Mouse (Mus musculus): ENCODE measurements around the gene Adamts12. TPM values are rescaled to one million over a fixed set of nuclear protein-coding genes. Genes with fewer than 3 reads are reported as not detected.

Adamts12 gene
- total RNA-seq, 2 experiments from 2014 or later, result 38.0 to 39.4 TPM

DNA sequence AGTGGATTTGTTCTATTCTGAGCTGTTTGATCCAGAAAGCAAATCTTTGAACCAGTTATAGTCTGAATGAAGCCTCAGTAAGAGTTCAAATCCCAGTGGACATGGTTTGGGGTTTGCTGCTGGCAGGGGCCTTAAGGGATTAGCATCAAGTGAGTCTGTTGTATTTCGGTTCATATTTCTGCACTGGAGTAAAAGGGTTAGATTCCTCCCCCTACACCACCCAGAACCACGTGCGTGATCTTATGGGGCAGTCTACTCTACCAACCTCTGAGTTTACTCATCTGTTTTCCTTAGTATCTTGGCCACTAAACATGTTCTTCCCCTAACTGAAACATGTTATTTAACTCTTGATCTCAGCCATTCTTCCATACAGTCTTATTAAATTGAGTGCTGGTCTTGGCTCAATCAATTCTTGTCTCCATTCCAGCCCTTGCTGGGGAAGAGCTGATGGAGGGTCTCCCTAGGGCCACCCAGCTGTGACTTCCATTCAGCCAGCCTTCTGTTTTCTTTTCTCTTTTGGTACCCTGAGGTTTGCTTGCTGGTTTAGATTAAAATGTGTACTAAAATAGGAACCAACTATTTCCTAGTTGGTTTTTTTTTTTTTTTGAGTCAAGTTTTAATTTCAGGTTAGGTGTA is 11.3 kb downstream of the Adamts12 start:
- no peak for DNase-seq (ENCODE audit: low spot score in 2 of 2)

DNA sequence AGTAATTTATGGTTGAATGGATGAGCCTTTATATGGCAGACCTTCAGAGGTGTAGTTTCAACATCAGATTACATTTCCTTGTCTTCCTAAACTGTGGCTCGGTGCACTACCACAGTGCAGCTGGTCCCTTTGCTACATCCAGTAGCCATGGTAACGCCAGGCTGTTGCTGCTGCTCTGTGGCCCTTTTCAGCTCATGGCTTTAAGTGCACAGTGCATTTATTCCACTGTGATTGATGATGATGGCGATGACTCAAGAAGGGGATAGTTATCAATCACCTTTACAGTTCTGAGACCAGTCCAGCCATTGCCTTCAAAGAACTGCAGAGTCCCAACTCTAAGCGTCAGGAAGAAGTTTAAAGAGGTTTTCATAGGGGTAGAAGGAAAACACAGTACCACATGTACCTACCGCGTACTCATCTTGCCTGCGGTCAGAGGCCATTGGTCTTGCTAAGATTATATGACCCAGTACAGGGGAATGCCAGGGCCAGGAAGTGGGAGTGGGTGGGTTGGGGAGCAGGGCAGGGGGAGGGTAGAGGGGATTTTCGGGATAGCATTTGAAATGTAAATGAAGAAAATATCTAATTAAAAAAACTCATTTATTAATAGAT is 18.5 kb downstream of the Adamts12 start:
- DNase-seq (ENCODE audit: low spot score in 2 of 2), result no peak

DNA sequence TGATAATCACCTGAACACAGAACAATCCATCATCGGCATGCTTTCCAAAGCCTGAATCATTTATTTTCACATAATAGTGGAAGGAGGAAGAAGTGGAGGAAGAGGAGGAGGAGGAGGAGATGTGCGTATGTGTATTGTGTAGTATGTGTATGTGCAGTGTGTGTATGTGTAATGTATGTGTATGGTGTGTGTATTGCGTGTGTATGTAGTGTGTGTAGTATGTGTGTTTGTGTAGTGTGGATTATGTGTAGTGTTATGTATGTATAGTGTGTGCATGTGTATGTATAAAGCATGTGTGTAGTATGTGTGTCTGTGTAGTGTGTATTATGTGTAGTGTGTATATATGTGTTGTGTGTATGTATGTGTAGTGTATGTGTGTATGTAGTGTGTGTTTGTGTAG is 19.1 kb downstream of the Adamts12 start:
- no peak for DNase-seq (ENCODE audit: low spot score in 2 of 2)

DNA sequence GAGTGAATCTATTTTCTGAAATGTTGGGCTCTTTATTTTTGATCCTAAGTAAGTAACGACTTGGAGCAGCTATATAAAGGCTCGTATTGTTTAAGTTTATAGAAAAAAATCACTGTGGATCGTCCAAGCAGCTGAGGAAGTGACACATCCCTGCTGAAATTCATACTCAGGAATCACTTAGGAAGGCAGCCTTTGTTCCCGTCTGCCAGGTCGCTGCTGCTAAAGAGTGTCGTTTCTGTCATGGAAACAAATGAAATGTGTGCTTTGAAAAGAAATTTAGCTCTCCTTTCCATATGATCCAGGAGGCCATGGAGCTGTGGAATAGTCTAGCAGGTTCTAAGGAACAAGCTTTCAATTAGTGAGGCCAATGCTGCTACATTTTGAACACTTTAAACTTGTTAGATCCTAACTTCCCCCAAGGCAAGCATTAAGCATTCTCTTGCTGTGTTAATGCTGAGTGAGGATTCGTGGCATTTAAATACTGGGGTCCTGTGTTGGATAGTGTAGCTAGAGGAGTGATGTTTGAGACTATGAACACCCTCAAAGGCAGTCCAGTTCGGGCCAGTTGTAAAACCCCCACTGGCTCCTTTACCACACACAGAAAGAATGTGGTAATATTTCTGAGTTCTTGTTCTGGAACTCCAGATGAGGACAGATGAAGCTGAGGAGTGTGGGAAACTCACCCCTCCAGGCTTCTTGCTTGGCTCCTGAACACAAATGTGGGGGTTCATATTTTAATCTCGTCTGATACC is 19.8 kb downstream of the Adamts12 start:
- no peak for DNase-seq (ENCODE audit: low spot score in 2 of 2)

DNA sequence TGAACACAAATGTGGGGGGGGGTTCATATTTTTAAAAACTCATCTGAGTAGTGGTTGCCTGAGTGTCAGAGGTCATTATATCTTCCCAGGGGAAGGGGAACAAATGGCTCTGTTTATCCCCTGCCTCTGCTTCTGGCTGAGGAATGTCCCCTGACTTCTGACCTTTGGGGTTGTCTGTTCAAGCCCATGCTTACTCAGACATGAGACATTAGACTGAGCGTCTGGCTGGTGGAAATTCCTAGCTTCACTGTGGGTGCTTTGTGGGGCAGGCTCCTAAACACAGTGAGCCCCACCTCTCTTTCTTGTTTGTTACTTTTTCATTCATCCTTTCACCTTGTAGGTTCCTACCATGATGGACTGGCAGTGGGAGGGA is 20.4 kb downstream of the Adamts12 start:
- DNase-seq (ENCODE audit: low spot score in 2 of 2), result no peak

DNA sequence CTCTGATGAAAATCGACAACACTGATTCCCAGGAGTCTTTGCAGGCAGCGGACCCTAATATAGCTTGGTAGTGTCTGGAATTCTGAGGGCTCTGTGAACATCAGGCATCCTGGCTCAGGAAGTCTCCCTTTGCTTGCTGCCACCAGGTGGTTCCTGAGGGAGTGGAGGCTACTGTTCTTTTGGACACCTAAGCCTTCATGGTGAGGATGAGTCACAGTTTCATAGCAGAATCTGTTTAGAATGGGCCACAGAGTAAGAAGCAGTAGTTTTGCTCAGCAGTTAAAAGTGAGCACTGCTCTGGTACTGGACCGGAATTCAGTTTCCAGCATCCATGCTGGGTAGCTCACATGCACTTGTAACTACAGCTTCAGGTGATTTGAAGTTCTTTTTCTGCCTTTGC is 24.9 kb downstream of the Adamts12 start:
- DNase-seq (ENCODE audit: low spot score in 2 of 2), result no peak

DNA sequence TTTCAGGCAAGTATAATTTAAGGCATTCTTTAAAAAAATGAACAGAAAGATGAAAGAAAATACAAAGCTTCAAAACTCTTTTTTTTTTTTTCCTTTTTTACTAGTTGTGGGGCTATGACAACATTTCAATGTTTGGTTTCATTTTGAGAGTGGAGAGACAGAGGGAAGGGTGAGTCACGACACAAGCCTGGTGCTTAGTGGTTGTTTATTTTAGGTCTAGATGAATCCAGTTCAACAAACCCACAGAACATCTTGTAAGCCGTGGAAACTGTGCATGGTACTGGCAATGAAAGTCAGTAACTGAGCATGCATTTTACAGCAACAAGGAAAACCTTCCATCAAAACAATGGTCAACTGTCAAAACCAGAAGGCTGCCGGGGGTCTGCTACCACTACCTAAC is 31.0 kb downstream of the Adamts12 start:
- DNase-seq (ENCODE audit: low spot score in 2 of 2), result no peak

DNA sequence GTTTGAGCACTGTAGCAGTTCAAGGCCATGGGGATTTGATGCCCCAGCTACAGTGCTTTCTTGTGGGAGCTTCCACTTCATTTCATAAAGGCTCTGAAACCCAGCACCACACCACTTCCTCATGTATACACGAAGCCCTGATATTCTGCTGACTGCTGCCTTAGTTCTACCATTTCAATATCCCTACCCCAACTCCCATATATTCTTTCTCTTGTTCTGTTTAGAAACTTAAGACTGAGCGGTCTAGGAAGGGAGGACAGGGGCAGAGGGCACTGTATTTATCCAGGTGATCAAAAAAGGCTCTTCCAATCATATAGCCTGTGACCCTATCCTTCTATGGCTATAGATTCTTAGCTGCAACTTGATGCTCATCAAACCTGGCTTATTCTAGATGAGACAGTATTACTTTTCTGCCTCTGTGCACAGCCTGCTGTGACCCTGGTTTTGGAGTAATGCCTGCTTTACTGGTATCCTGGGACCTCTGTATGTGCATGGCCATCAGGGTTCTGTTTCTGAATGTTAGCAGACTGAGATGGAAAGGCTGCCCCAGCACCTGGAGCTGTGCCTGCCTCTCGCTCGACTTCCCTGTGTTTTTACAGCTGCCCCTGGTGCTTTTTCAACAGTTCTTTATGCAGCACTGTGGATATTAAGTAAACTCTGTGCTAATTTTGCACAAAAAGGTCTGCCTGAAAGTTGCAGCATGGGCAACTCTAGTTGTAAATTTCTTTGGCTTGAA is 33.5 kb downstream of the Adamts12 start:
- DNase-seq (ENCODE audit: low spot score in 2 of 2), result no peak

DNA sequence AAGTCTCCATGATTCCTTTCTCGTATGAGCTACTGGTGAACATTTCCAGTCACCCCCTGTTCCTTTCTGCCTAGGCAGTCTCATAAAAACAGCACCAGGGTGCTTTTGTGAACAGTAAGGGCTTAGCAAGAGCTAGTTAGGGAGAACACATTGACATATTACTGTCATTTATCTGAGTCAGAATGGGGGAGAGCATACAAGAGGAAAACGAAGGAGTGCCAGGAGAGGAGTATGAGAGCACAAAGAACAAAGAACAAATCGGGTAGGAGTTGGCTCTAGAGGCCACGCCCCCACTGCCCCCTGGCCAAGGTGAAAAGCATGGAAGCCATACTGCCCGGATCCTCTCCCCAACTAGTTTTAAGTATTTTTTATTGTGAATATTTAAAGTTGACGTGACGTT is 34.4 kb downstream of the Adamts12 start:
- DNase-seq (ENCODE audit: low spot score in 2 of 2), result no peak

DNA sequence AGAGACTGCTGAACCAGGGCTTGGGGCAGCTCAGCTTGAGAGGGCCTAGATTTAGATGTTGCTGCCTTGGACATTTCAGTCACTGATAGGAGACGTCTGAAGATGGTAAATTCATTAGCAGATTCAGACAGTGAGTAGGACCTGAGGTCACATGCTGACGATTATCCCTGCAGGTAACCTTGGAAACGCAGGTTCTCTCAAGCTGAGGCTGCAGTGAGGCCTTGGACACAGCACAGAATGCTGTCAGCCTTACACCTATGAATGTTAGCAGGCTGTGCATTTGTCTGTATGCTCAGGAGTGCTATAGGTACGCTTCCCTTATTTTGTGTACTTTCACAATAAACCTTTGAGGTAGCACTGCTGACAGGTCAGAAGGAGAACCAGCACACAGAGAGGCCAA is 36.3 kb downstream of the Adamts12 start:
- no peak for DNase-seq (ENCODE audit: low spot score in 2 of 2)

DNA sequence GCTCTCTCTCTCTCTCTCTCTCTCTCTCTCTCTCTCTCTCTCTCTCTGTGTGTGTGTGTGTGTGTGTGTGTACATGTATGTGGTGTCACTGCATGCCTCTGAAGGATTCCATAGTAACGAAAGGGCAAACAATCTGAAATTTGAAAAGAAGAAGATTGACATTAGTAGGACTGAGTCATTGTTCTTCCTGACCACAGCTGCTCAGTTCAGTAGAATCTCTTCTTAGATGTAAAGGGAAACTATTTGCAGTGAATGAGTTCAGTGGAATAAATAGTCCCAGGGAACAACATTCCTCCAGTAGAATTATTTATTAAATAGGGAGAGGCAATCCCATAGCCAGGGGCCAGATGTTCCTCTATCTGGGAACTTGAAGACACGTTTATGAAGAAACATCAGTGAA is 40.5 kb downstream of the Adamts12 start:
- no peak for DNase-seq (ENCODE audit: low spot score in 2 of 2)

DNA sequence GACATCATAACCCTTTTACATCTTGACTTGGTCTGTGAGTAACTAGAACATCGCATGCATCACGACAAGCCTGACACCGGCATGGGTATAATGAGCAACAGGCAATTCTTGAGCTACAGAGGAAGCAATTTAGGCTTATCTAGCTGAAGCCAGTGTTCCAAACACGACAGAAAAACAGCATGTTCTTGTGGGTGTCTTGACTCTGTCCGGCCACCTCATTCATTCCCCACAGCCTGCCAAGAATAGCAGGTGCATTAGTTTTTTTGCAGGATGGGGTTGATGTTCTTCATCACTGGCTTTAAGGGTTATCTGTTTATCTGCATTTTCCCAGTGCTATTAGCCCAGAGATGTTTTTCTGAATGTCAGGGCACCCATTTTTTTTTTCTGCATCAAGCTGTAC is 42.8 kb downstream of the Adamts12 start:
- no peak for DNase-seq (ENCODE audit: low spot score in 2 of 2)

DNA sequence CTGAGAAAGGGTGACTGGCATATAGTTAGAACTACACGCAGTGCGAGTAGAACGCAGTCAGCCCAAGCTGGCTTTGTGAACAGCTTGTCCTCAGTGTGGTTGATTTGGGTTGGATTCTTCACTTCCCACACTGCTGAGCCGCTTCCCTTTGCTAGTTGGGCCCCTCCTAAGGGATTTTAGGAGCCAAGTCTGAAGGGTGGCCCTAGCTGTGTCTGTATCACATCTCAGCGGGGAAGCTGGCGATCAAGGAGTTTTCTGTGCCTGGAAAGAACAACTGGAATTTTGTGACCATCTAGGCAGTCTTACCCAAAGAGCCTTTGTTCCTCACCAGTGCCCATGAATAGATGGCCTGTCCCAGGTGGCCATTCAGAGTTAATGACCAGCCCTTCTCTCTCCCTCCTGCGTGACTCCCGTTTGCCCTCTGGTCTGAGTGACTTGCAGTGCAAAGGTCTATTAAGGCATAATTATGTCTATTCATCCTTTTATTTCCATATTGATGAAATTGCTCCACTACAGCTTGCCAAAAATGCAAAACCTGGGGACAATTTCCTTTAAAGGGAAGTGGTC is 50.1 kb downstream of the Adamts12 start:
- DNase-seq (ENCODE audit: low spot score in 2 of 2), result no peak

DNA sequence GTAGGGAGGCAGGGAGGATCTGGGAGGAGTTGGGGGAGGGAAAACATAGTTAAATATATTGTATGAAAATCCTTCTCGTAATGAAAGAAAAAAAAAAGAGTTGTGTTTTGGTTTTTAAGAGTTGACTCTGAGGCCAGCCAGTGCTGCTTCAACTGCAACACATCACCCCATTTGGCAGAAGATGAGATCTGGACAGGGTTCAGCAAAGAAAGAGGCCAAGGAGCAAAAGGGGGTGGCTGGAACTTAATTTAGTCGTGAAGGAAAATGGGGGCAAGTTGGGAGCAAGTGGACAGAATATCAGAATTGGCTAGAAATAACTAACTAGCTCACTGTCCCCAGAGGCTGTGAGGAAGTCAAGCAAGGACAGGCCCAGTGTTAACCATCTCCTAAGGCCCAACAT is 51.7 kb downstream of the Adamts12 start:
- peak in 1 of 2 experiments; percentile 51 for DNase-seq (ENCODE audit: low spot score in 2 of 2)

DNA sequence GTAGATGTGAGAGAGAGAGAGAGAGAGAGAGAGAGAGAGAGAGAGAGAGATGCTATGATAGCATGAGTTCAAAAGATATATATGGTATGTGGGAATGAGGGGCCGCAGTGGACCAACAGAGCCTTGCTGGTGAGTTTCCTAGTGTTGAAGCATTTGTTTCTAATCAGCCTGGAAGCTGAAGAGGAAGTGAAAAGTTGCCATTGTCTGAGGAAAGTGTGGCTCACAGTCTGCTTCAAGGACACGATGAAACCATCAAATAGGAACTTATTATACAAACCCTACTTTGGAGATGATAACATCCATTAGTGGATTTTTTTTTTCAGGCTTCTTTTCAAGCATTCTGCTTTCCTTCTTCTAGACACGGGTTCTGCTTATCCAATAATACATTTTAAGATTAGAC is 52.3 kb downstream of the Adamts12 start:
- no peak for DNase-seq (ENCODE audit: low spot score in 2 of 2)

DNA sequence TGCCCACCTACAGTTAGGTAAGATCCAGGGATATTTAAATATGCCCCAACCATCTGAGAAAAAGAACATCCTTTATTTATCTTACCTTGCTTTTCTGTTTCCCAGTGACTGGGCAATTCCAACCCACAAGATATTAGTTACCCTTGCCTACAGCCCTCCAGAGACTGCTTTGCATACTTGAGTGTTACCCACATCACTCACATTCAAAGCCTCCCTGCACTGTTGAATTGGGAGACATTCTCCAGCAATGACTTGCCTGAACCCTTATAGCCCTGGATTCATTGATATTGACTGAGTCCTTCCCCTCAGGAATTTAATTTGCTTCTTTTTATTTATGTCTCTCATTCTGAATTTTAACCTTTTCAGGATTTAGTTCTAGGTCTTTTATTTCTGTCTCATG is 53.8 kb downstream of the Adamts12 start:
- no peak for DNase-seq (ENCODE audit: low spot score in 2 of 2)

DNA sequence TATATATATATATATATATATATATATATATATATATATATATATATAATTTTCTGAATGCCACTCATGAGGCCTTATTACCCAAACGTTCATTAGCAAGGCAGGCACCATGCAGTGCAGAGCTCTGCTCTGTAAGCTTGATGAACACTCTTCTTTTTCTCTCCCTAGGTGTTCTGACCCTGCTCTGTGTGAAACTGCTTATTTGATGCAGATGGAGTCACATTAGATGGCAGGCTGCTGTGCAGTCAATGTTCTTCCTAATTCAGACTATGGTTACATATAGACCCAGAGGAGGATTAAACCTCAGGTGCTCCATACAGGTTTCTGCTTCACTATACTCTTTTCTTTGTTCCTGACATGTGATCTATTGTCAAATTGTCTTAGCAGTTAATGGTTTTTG is 57.1 kb downstream of the Adamts12 start:
- DNase-seq (ENCODE audit: low spot score in 2 of 2), result no peak

DNA sequence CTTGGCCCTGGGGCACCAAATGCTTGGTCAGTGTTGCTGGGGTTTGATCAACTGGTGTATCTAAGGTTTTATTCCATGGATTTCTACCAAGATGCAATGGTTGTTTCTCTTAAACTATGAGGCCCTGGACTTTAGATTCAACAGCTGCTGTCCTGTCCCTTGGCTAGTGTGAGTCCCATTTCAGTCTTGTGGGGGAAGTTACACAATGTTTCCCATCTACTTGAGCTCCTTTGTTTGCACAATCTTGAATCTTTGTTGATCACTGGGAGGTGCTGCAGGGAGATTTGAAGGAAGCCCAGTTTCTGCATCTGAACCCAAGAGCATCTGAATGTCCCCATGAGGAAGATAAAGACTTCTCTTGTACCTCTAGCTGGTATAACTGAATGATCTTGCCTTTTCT is 60.8 kb downstream of the Adamts12 start:
- DNase-seq (ENCODE audit: low spot score in 2 of 2), result no peak

DNA sequence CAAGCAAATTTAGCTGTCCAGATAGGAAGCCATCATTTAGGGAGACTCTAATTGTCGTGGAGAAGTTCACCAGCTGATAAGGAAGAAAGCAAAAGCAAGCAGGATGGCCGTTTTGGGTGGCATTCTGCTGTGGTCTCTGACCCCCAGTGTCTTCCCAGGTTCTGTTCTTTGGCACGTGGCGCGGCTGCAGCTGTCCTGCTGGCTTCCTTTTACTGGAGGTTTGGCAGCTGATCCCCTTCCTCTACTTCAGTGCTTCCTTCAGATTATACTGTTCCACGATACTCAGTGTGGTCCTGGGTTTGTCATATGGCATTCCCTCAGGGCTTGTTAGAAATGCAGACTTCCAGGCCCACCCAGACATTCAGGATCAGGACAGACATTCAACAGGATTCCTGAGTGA is 63.9 kb downstream of the Adamts12 start:
- DNase-seq (ENCODE audit: low spot score in 2 of 2), result peak; percentile 22 to 46

DNA sequence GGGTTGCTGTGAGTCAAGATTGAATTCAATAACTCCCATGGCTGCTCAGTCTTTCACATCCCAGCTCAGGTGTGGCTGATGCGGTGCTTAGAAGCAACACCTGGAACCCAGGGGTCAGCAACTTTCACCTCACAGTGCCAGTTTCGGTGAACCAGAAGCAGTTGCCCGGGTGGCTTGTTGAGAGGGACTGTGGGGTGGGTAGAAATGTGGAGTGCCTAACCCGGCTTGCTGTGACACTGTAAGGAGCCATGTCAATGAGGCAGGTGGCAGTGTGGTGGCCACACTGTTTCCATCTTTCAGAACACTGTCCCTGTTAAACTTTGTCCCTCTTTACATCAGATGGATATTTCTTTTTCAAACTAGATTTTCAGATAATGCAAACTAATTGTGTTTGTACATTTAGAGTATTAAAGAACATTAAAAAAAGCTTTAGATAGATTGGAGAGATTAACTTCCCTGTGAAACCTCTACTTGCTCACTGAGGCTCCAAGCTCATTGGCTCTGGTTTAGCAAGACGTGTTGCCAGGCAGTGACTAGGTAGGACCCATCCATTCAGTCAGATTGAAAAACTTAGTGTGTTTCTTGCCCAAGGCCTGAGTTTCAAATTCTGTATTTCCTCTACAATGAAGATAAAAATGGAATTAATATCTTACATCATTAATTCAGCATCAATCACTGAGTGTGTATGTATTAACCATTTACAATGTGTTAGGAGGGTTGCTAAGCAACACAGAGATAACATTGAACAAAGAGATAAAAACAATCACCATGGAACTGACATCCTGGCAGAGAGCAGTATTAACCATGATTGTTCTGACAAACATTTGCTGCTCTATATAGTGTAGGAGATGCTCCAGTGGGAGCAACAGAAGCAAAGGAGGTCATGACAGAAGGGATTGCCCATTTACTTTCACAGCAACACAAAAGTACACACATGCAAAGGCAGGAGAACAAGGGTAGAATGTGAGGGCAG is 68.3 kb downstream of the Adamts12 start:
- DNase-seq (ENCODE audit: low spot score in 2 of 2), result no peak

DNA sequence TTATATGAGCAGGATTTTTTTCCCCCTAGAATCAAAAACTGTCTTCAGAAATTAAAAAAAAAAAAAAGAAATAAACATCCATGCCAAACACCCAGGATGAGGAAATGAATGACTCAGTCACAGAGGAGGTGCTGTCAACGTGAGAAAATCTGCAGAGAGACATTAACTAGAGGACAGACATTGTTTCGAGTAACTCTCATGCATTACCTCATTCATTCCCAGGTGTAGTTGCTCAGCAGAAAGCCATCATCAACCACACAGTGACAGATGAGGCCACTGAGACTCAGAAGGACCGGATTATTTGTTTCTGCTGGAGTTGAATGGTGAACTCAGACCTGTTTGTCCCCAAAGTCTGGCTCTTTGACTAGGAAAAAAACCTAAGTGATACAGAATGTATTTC is 81.0 kb downstream of the Adamts12 start:
- DNase-seq (ENCODE audit: low spot score in 2 of 2), result no peak

Data from gastrocnemius, postnatal 4 days (tissue).